Mouse (Mus musculus) adrenal gland (tissue): ENCODE results near the gene Hist1h2bb.
"Not testable (repeated sequence)": the region's sequence is repeated elsewhere in the genome, so short reads cannot be mapped to it uniquely, and the experiment has no call there.

Source experiments
- intact Hi-C: fragments of 180-260 bp; cut with DNase I; formaldehyde crosslinking; loops from one replicate; pipeline ENCODE4 v1.15.1; 2025
- microRNA-seq, 2 experiments: library from miRNA; unstranded; fragments of <30 nt; microRNA quantifications; one replicate each; pipeline ENCODE4; 2019

Gene Hist1h2bb

DNA sequence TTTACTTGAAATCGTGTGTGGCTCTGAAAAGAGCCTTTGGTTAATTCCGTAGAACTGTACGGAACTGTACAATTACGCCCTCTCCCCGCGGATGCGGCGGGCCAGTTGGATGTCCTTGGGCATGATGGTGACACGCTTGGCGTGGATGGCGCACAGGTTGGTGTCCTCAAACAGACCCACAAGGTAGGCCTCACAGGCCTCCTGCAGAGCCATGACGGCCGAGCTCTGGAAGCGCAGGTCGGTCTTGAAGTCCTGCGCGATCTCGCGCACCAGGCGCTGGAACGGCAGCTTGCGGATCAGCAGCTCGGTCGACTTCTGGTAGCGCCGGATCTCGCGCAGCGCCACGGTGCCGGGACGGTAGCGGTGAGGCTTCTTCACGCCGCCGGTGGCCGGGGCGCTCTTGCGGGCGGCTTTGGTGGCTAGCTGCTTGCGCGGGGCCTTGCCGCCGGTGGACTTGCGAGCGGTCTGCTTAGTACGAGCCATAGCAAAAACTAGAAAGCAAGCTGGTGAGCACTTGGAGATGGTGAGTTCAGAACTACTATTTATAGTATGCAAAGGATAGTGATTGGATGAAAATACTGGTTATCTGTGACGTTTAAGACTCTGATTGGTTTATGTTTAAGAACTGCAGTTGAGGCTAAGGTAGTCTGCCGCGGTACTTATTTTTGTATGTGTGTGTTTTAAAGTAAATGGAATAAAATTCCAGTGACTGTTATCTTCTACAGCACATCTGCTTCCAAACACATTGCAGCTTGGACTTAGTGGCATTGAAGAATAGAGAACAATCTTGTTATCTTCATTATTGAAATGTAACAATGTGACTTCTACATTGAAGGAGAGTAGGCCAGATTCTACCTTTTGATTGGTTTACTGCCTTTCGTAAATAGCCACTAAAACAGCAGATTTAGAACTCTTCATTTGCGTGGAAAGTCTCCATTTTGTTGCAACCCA, 15.6 kb downstream of the Hist1h2bb start, which contains the start of gene Hist1h3a:
Gene Hist1h3a (minus strand): TSS at position 516 of the 951 bp plus-strand sequence.
- intact Hi-C loops, result loop anchor here (5.0 kb wide), 1 partner anchor 180 kb away; the partner anchor contains the start of gene Hist1h4d

GRCm38 (mm10) chr13:23763242-23763585, 16.7 kb downstream of the Hist1h2bb start:
- intact Hi-C loops, result loop anchor here (5.0 kb wide), 1 partner anchor 181 kb away; the partner anchor contains the start of gene Hist1h4d

- intact Hi-C loops, result loop anchor here (5.0 kb wide), 1 partner anchor 181 kb away; the partner anchor contains the start of gene Hist1h4d
Measured at GRCm38 (mm10) chr13:23763586-23764323, 17.2 kb downstream of the Hist1h2bb start, which contains the start of gene Hist1h1a. TSS of gene Hist1h1a (plus strand) at chr13:23763666.

DNA sequence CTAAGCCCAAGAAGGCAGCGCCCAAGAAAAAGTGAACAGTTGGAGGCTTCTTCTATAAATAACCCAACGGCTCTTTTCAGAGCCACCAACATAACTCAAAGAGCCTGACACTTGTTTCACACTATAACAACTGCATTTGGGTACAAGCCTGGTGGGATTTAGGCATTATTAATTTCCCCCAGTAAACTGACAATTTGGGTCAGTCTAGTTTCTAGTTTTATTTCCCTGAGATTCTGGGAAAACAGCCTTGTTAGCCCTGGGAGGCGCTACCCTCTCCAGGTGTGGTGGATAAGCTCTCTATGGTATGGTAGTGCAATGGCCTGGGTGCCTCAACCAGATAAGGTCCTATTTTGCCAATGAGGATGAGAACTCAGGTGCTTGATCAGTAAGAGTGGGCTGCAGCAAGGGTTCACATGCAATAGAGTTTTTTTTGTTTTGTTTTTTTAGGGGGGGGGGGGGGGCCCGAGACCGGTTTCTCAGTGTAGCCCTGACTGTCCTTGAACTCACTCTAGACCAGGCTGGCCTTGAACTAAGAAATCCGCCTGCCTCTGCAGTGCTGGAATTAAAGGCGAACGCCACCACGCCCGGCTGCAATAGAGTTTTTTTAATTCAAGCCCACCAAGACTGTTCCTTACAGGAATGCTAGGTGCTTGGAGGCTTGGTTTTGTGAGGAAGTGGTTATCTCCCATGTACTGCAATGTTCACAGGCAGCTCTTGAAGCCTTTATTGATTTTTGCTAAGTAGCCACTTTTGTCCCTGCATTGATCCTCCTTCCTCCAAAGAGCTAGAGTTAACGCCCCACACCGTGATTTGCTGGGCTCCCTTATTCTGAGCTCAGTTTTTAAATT, 18.0 kb downstream of the Hist1h2bb start:
- intact Hi-C loops, result loop anchor here (5.0 kb wide), 1 partner anchor 182 kb away; the partner anchor contains the start of gene Hist1h4d

DNA sequence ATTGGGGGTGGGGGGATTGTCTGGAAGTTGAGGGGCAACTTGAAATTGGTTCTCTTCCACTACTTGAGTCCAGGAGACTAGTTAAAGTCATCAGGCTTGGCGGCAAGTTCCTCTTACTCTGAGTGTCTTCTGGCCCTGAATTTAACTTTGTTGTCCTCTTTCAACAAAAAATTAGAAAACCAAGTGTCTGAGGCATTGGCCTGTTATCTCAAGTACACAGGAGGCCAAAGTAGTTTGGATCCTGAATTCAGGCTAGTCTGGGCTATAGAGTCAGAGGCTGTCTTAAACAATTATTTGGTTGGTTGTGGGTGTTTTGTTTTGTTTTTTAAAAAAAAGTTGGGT, 18.6 kb downstream of the Hist1h2bb start:
- intact Hi-C loops, result no loop called here

DNA sequence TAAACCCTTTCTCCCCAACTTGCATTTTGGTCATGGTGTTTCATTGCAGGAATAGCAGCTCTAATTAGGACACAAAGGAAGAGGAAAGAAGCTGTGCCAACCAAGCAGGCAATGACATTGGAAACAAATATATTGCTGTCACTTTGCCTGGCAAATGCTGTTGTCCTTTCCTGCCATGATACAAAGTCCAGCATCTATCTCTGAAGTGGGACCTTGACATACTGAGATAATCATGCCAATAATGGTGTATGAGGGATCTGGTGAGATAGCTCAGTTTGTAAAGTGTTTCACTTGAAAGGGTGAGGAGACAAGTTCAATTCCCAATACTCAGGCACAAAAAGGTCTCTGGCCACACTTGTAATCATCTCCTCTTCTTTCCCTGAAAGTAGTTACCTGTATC, 20.2 kb downstream of the Hist1h2bb start:
- intact Hi-C loops, result no loop called here

GRCm38 (mm10) chr13:23768834-23769397, 22.4 kb downstream of the Hist1h2bb start:
- intact Hi-C loops, result no loop called here

DNA sequence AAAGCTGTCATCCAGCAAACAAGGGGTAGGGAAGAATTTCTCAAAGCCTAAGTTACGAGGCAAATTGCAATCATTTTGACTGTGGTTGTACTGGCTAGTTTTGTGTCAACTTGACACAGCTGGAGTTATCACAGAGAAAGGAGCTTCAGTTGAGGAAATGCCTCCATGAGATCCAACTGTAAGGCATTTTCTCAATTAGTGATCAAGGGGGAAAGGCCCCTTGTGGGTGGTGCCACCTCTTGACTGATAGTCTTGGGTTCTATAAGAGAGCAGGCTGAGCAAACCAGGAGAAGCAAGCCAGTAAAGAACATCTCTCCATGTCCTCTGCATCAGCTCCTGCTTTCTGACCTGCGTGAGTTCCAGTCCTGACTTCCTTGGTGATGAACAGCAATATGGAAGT, 23.1 kb downstream of the Hist1h2bb start, which contains the start of gene Trim38:
Gene Trim38 (plus strand): TSS at position 301 of the 400 bp plus-strand sequence.
- intact Hi-C loops, result not testable (repeated sequence)

DNA sequence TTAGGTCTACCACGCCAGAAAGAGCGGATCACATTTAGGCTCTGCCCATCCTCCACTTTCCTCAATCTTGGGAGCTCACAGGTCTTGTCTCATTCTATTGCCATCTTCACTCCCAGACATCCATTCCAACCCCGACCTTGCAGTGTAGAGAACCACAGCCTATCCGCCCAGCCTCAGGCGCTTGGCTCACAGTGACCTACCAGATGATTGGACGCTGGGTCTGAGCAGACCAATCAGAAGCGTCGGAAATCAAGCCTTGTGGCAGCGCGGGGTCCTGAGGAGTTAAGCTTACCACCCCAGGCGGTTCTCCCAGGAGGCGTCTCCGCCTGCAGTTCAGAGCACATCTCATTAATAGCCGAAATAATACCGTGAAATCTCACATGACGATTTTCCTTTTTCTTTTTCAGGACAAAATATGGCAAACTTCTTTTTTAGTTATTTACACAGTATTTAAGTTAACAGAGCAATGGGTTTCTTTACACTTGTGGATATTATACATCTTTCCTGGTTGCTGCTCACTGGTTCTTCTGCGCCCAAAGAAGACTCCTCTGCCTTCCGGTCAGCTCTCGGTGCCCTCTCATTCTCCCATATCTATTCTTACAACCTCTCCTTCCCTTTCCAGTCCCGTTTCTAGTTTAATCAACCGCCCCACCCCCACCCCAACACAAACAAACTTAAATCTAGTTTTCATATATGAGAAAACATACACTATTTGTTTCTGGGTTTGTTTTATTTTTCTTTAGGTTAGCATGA, 26.2 kb downstream of the Hist1h2bb start:
- intact Hi-C loops, result no loop called here

- intact Hi-C loops, result no loop called here
Measured at GRCm38 (mm10) chr13:23778339-23778738, 31.8 kb downstream of the Hist1h2bb start.

- intact Hi-C loops, result no loop called here
Measured at GRCm38 (mm10) chr13:23779025-23779424, 32.5 kb downstream of the Hist1h2bb start.

DNA sequence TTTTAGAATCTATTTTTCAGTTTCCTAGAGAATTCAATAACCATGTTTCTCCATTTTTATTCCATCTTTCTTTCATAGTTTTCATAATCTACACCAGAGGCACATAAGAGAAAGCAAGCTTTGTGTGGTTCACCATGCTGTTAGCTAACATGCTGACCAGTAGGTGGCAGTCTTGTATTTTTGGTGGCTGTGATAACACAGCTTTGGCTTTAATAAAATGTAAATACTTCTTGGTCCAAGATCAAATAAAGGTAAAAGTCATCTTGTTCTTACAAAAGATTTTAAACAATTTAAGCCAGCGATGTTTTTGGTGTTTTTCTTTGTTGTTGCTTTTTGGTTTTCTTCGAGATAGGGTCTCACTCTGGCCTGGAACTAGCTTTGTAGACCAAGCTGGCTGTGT, 46.0 kb downstream of the Hist1h2bb start:
- intact Hi-C loops, result loop anchor here (10.0 kb wide), 1 partner anchor 502 kb away; no protein-coding TSS in a partner anchor

Small RNA genes lying within 50 kb of the gene (microRNA-seq; reads per million reads assigned to microRNA genes)
- gene Gm44314 (0 reads per million in 2 experiments), gene Gm44484 (0 reads per million in 2 experiments)
